In genomic region chr4:41468396-41469080, GRCm38 (mm10) we compare ENCODE assay signal across 9 mouse cellular contexts. TPM values are rescaled to one million over a fixed set of nuclear protein-coding genes. Genes with fewer than 3 reads are reported as not detected.
A peak's percentile ranks its signal among the peaks of the same experiment; 100 is the strongest.
DNase-seq lines count a peak whose midpoint lies in the region; ATAC-seq lines count a peak whose summit lies in the region.
"Had no signal": no experiment of that assay in that cellular context is flagged by ENCODE, and none has a peak within 500 bp of the region (broad histone marks: within the 10 kb centered on the region; RNA-seq: fewer than 3 reads in every experiment).

No protein-coding gene starts in this region.

- peaks cover 15% of the 10 kb centered on the region; the same call in 1 of the 2 replicates for H3K4me1 ChIP-seq in forebrain, embryonic 11.5 days (replicated peaks; ENCODE audit: control insufficient read depth, insufficient read depth, low read length)
- peaks cover 36% of the 10 kb centered on the region for H3K4me1 ChIP-seq in forebrain, embryonic 12.5 days
- peaks cover 37% of the 10 kb centered on the region for H3K4me1 ChIP-seq in hindbrain, embryonic 12.5 days
- H3K4me1 ChIP-seq in limb, embryonic 12.5 days (replicated peaks), result peaks cover 28% of the 10 kb centered on the region

- DNase-seq in forebrain, embryonic 11.5 days (ENCODE audit: low spot score), result peak; percentile 59
- DNase-seq in urinary bladder, postnatal 25 days (ENCODE audit: low spot score), result peak; percentile 34
- no peak for DNase-seq in urinary bladder, postnatal 10 days (ENCODE audit: low spot score)
- DNase-seq in embryo, embryonic 11 days, result peak; percentile 79
- peak; percentile 60 for DNase-seq in right cerebral cortex, postnatal 14 days

- H3K4me3 ChIP-seq in forebrain, embryonic 11.5 days (ENCODE audit: low read depth, low read length), result no peak overlapping the region
- no peak overlapping the region for H3K4me3 ChIP-seq in forebrain, embryonic 12.5 days (replicated peaks)
- H3K4me3 ChIP-seq in hindbrain, embryonic 12.5 days, result no peak overlapping the region
- no peak overlapping the region for H3K4me3 ChIP-seq in limb, embryonic 12.5 days (replicated peaks)
- H3K4me3 ChIP-seq: liver, embryonic 15.5 days had no signal

- H3K9ac ChIP-seq in forebrain, embryonic 11.5 days (ENCODE audit: low read length), result no peak overlapping the region
- no peak overlapping the region for H3K9ac ChIP-seq in forebrain, embryonic 12.5 days
- no peak overlapping the region for H3K9ac ChIP-seq in hindbrain, embryonic 12.5 days
- no peak overlapping the region for H3K9ac ChIP-seq in limb, embryonic 12.5 days (replicated peaks)
- H3K9ac ChIP-seq: liver, embryonic 15.5 days had no signal

- H3K4me2 ChIP-seq in forebrain, embryonic 11.5 days (ENCODE audit: low read depth, low read length, severe bottlenecking), result no peak overlapping the region
- no peak overlapping the region for H3K4me2 ChIP-seq in forebrain, embryonic 12.5 days
- no peak overlapping the region for H3K4me2 ChIP-seq in hindbrain, embryonic 12.5 days (replicated peaks)
- H3K4me2 ChIP-seq in limb, embryonic 12.5 days, result 0 out of 2 replicates have a peak overlapping the region, but pooled peaks have one; percentile 10
- H3K4me2 ChIP-seq: liver, embryonic 15.5 days had no signal

- H3K27me3 ChIP-seq in forebrain, embryonic 11.5 days (ENCODE audit: control insufficient read depth, insufficient read depth, low read length), result no peaks in the 10 kb centered on the region
- H3K27me3 ChIP-seq in forebrain, embryonic 12.5 days, result no peaks in the 10 kb centered on the region
- no peaks in the 10 kb centered on the region for H3K27me3 ChIP-seq in hindbrain, embryonic 12.5 days
- no peaks in the 10 kb centered on the region for H3K27me3 ChIP-seq in limb, embryonic 12.5 days
- H3K27me3 ChIP-seq: liver, embryonic 15.5 days had no signal

- no peak for ATAC-seq in forebrain, embryonic 11.5 days (replicated peaks; ENCODE audit: low FRiP score)
- no peak for ATAC-seq in forebrain, embryonic 12.5 days (ENCODE audit: low FRiP score)
- ATAC-seq in hindbrain, embryonic 12.5 days (ENCODE audit: low FRiP score), result no peak
- ATAC-seq in limb, embryonic 12.5 days (ENCODE audit: insufficient number of reproducible peaks, insufficient read depth, low FRiP score, low TSS enrichment, low read depth), result no peak

- no peak overlapping the region for H3K27ac ChIP-seq in forebrain, embryonic 11.5 days (ENCODE audit: low read depth, low read length)
- H3K27ac ChIP-seq in forebrain, embryonic 12.5 days, result no peak overlapping the region
- H3K27ac ChIP-seq in hindbrain, embryonic 12.5 days, result 0 out of 2 replicates have a peak overlapping the region, but pooled peaks have one; percentile 32
- H3K27ac ChIP-seq in limb, embryonic 12.5 days, result peak overlapping the region; percentile 36; the same call in 1 of the 2 replicates
- H3K27ac ChIP-seq: liver, embryonic 15.5 days had no signal

- no peaks in the 10 kb centered on the region for H3K9me3 ChIP-seq in forebrain, embryonic 11.5 days (ENCODE audit: control insufficient read depth, low read length)
- no peaks in the 10 kb centered on the region for H3K9me3 ChIP-seq in forebrain, embryonic 12.5 days
- no peaks in the 10 kb centered on the region for H3K9me3 ChIP-seq in hindbrain, embryonic 12.5 days (replicated peaks)
- no peaks in the 10 kb centered on the region for H3K9me3 ChIP-seq in limb, embryonic 12.5 days
- H3K9me3 ChIP-seq: liver, embryonic 15.5 days had no signal

- no peaks in the 10 kb centered on the region for H3K36me3 ChIP-seq in forebrain, embryonic 11.5 days (ENCODE audit: control insufficient read depth, insufficient read depth, low read length)
- H3K36me3 ChIP-seq in forebrain, embryonic 12.5 days (replicated peaks), result no peaks in the 10 kb centered on the region
- H3K36me3 ChIP-seq in hindbrain, embryonic 12.5 days, result no peaks in the 10 kb centered on the region
- no peaks in the 10 kb centered on the region for H3K36me3 ChIP-seq in limb, embryonic 12.5 days
- H3K36me3 ChIP-seq: liver, embryonic 15.5 days had no signal

- 60% methylated on average over 17 of the region's 17 CpGs for WGBS in forebrain, embryonic 11.5 days
- WGBS in forebrain, embryonic 12.5 days, result 56% methylated on average over 17 of the region's 17 CpGs
- WGBS in hindbrain, embryonic 12.5 days, result 60% methylated on average over 17 of the region's 17 CpGs
- WGBS in limb, embryonic 12.5 days, result 54% methylated on average over 17 of the region's 17 CpGs

RNA-seq across cellular contexts. Expression of gene Nudt2, which starts 3.6 kb away (rescaled TPM):
- polyA plus RNA-seq in forebrain, embryonic 11.5 days (2014; fragmentation: Nextera tagmentation; extraction: Ambion mirVana), result 64.7 and 68.0 TPM in 2 replicates
- polyA plus RNA-seq in forebrain, embryonic 12.5 days (2016; fragmentation: Nextera tagmentation; extraction: Ambion mirVana), result 64.0 and 68.2 TPM in 2 replicates
- 56.9 and 59.5 TPM in 2 replicates for polyA plus RNA-seq in hindbrain, embryonic 12.5 days (2016; fragmentation: Nextera tagmentation; extraction: Ambion mirVana)
- polyA plus RNA-seq in limb, embryonic 12.5 days (2016; fragmentation: Nextera tagmentation; extraction: Ambion mirVana), result 49.9 and 50.1 TPM in 2 replicates

RNA-seq across cellular contexts. Expression of gene Kif24, which starts 3.9 kb away (rescaled TPM):
- 14.9 and 15.8 TPM in 2 replicates for polyA plus RNA-seq in forebrain, embryonic 11.5 days (2014; fragmentation: Nextera tagmentation; extraction: Ambion mirVana)
- 14.3 and 17.9 TPM in 2 replicates for polyA plus RNA-seq in forebrain, embryonic 12.5 days (2016; fragmentation: Nextera tagmentation; extraction: Ambion mirVana)
- polyA plus RNA-seq in hindbrain, embryonic 12.5 days (2016; fragmentation: Nextera tagmentation; extraction: Ambion mirVana), result 9.5 and 9.6 TPM in 2 replicates
- polyA plus RNA-seq in limb, embryonic 12.5 days (2016; fragmentation: Nextera tagmentation; extraction: Ambion mirVana), result 11.6 and 11.7 TPM in 2 replicates

RNA-seq across cellular contexts. Expression of gene AI464131, which starts 34.3 kb away (rescaled TPM):
- 8.7 and 9.2 TPM in 2 replicates for polyA plus RNA-seq in forebrain, embryonic 11.5 days (2014; fragmentation: Nextera tagmentation; extraction: Ambion mirVana)
- 6.3 and 7.8 TPM in 2 replicates for polyA plus RNA-seq in forebrain, embryonic 12.5 days (2016; fragmentation: Nextera tagmentation; extraction: Ambion mirVana)
- polyA plus RNA-seq in hindbrain, embryonic 12.5 days (2016; fragmentation: Nextera tagmentation; extraction: Ambion mirVana), result 10.1 and 11.9 TPM in 2 replicates
- 2.3 and 3.1 TPM in 2 replicates for polyA plus RNA-seq in limb, embryonic 12.5 days (2016; fragmentation: Nextera tagmentation; extraction: Ambion mirVana)

RNA-seq across cellular contexts. Expression of gene 1110017D15Rik, which starts 48.6 kb away (rescaled TPM):
- 4.8 and 5.2 TPM in 2 replicates for polyA plus RNA-seq in forebrain, embryonic 11.5 days (2014; fragmentation: Nextera tagmentation; extraction: Ambion mirVana)
- 7.2 and 10.5 TPM in 2 replicates for polyA plus RNA-seq in forebrain, embryonic 12.5 days (2016; fragmentation: Nextera tagmentation; extraction: Ambion mirVana)
- polyA plus RNA-seq in hindbrain, embryonic 12.5 days (2016; fragmentation: Nextera tagmentation; extraction: Ambion mirVana), result 11.3 and 12.9 TPM in 2 replicates
- 1.5 TPM in 2 replicates for polyA plus RNA-seq in limb, embryonic 12.5 days (2016; fragmentation: Nextera tagmentation; extraction: Ambion mirVana)
- polyA plus RNA-seq: liver, embryonic 15.5 days had no signal

Comparison
In these comparisons a context has a peak if more than half of its experiments do, and no peak if none do; other contexts are left out.
1. H3K27ac ChIP-seq: peak in hindbrain, embryonic 12.5 days (single experiment) and limb, embryonic 12.5 days (single experiment); none in forebrain, embryonic 11.5 days (single experiment) and forebrain, embryonic 12.5 days (single experiment).